Mouse (Mus musculus): ENCODE data around the gene Prr3. TPM values are rescaled to one million over a fixed set of nuclear protein-coding genes. Genes with fewer than 3 reads are reported as not detected.
A peak's percentile ranks its signal among the peaks of the same experiment; 100 is the strongest.

Gene Prr3
- total RNA-seq, 2 experiments from 2014 or later: 11.9 to 18.5 TPM

DNA sequence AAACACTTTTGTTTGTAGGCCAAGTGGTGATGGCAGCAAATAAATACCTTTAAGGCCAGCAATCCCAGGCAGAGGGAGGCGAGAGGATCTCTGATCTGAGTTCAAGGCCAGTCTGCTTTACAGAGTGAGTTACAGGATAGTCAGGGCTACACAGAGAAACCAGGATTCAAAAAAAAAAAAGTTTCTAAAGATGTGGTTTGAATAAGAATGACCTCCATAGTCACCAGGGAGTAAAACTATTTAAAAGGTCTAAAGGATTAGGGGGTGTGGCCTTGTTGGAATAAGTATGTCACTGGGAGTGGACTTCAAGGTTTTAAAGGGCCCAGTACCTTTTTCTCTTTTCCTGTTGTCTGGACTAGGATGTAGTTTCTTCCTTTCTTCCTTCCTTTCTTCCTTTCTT, 40.1 kb downstream of the Prr3 start:
- no peak for ATAC-seq (replicated peaks; ENCODE audit: poor library complexity)

DNA sequence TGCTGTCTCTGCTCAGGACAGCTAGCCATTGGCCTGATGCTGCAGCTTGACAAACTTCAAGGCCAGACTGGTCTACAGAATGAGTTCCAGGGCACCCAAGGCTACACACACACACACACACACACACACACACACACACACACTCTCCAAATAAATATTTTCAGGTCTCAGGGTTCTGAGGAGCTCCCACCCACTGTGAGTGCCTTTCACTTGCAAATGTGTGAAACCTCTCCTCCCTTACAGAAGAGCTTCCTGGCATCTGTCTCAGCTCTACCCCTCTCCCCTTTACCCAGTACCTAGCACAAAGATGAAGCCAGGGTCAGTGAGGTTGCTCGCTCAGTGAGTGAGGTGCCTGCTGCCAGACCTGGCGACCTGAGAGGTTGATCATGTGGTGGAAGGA, 40.9 kb downstream of the Prr3 start:
- no peak for ATAC-seq (replicated peaks; ENCODE audit: poor library complexity)

DNA sequence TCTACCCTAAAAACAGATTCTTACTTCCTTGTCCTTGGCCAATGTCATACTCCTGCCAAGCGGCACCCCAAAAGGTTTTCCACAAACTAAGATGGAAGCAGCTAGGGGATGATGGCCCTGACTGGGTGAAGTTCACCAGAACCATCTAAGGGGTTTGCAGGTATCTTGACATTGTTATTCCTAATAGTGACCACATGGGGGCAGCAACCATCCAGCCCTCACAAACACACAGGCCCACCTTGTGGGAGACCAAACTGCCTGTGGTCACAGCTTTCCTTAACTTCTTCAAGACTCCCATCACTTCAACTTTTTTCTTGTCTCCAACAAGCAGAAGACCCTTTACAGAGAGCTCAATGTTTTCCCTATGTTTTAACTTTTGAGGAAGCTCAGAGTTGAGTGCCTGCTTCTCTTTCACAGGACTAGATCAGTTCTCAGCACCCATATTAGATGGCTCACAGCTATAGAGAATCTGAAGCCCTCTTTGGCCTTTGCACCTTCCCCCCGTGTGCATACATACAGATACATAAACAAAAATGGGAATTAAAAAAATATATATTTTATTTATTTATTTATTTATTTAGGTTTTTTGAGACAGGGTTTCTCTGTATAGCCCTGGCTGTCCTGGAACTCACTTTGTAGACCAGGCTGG, 42.2 kb downstream of the Prr3 start:
- ATAC-seq (replicated peaks; ENCODE audit: poor library complexity): peak; percentile 98

DNA sequence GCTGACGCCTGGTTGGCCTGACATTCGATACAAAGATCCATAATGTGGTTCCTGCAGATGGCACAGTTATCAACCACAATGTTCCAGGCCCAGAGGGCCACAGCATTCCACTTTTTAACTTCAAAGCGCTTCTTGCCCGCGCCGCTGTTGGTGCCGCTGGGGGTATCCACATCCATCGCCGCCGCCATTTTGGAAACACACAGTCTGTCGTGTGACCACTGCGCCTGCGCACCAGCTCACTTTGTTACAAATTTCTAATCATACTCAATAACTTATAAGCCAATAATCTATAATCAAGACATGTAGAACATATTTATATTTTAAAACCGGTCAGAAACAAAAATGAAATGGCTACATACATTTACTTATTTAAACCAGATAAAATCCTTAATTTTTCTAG, 44.3 kb downstream of the Prr3 start:
- peak; percentile 64 for ATAC-seq (replicated peaks; ENCODE audit: poor library complexity)

DNA sequence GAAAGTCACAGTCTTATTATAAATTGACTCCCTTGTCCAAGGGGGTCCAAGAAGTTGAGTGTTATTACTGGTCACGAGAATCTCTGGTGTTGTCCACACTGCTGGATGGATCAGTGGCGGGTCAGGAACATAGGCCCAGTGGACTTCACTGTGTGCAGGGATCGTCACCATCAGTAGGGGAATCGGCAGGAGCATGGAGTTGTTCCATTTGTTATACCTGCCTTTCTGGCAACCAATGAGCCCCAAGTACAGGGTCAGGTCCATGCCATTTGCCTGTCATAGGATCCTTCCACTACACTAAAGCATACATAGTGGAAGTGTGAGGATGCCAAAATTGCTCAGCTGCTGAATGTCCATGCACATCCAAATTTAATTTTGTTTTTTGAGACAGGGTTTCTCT, 47.4 kb downstream of the Prr3 start:
- ATAC-seq (replicated peaks; ENCODE audit: poor library complexity): no peak

DNA sequence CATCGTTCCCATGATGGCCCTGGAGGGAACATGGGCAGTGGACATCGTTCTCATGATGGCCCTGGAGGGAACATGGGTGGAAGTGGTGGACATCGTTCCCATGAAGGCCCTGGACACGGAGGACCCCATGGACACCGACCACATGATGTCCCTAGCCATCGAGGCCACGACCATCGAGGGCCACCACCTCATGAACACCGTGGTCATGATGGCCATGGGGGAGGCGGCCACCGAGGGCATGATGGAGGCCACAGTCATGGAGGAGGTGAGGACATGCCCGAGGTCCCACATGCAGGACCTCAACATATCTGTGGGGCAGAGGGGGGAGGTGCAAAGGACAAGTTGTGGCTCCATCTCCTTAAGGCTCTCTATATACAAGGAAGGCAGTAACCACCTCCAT, 49.4 kb downstream of the Prr3 start:
- no peak for ATAC-seq (replicated peaks; ENCODE audit: poor library complexity)

DNA sequence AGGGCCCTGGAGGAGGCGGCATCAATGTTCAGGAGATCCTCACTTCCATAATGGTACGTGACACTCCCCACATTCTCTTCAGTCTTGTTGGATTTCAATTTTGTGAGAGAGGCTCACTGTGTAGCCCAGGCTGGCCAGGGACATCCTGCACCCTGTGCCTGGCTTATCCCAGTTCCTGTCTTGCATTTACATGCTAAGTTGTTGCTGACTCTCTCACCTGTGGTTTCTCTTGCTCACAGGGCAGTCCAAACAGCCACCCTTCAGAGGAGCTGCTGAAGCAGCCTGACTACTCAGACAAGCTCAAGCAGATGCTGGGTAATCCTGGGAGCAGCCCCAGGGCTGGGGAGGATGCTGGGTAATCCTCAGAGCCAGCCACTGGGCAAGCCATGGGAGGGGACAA, 50.5 kb downstream of the Prr3 start:
- no peak for ATAC-seq (replicated peaks; ENCODE audit: poor library complexity)

DNA sequence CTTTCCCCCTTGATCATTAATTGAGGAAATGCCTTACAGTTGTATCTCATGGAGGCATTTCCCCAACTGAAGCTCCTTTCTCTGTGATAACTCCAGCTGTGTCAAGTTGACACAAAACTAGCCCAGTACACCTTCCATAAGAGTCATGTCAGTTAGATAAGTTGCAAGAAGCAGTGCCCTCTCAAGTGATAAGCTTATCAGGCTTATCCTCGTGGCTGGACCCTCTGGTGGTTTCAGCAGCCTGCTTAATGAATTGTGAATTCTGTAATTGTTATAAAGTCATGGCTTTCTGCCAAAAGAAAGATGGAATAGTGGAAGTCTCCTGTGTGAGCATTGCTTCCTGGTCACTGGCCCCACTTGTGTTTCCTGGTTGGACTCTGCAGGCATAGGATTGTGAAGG, 52.6 kb downstream of the Prr3 start:
- peak; percentile 83 for ATAC-seq (replicated peaks; ENCODE audit: poor library complexity)

DNA sequence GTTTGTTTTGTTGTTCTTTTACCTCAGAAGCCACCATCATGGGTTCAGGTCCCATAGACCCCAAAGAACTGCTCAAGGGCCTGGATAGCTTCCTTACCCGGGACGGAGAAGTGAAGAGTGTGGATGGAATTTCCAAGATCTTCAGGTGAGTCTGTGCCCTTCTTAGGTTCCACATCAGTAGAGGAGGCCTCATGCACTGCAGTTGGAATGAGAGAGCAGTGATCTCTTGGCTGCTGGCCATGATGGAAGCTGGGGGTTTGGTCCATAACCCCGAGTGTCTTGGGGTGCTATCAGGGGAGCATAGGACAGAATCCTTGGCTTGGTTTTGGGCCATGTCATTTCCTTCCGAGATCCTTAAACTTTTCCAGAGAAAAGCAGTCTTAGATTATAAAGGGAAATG, 56.8 kb downstream of the Prr3 start:
- ATAC-seq (replicated peaks; ENCODE audit: poor library complexity): no peak

DNA sequence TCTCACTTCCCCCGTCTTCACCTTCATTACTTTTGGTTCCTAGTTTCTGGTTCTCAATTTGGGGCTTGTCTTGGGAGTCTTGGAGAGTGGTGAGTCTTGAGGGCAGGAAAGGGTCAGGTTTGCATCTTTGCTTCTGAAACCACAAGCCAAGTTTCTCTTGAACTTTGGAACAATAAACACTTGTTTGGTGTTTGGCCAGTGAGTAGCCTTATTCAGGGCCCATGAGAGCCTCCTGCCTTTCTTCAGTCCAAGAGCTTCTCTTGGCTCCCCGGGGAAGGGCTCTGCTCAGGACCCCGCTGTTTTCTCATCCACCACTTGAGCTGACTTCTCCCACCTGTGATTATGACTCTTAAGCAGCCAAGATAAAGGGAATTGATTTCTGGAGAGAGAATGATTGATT, 57.5 kb downstream of the Prr3 start:
- ATAC-seq (replicated peaks; ENCODE audit: poor library complexity): no peak

Other genes with a start within 250 kb of the Prr3 start
- gene Ier3, start 158.6 kb downstream of the Prr3 start, total RNA-seq (2015): 28.1 and 41.7 TPM in 2 replicates
- 24.6 and 33.1 TPM in 2 replicates for gene Ier3, start 158.6 kb downstream of the Prr3 start, total RNA-seq (2017)
- 52.9 and 58.3 TPM in 2 replicates for gene Flot1, start 157.0 kb downstream of the Prr3 start, total RNA-seq (2015)
- gene Flot1, start 157.0 kb downstream of the Prr3 start, total RNA-seq (2017): 65.1 and 74.4 TPM in 2 replicates
- gene Tubb5, start 141.9 kb downstream of the Prr3 start, total RNA-seq (2015): 871 and 938 TPM in 2 replicates
- gene Tubb5, start 141.9 kb downstream of the Prr3 start, total RNA-seq (2017): 947 and 991 TPM in 2 replicates
- gene Mdc1, start 138.7 kb downstream of the Prr3 start, total RNA-seq (2015): 77.6 and 77.8 TPM in 2 replicates
- gene Mdc1, start 138.7 kb downstream of the Prr3 start, total RNA-seq (2017): 17.5 and 17.6 TPM in 2 replicates
- 47.4 and 64.5 TPM in 2 replicates for gene Nrm, start 118.9 kb downstream of the Prr3 start, total RNA-seq (2015)
- 43.1 and 50.1 TPM in 2 replicates for gene Nrm, start 118.9 kb downstream of the Prr3 start, total RNA-seq (2017)
- 49.8 and 60.9 TPM in 2 replicates for gene Ppp1r18, start 114.6 kb downstream of the Prr3 start, total RNA-seq (2015)
- gene Ppp1r18, start 114.6 kb downstream of the Prr3 start, total RNA-seq (2017): 17.4 and 20.5 TPM in 2 replicates
- gene Dhx16, start 100.4 kb downstream of the Prr3 start, total RNA-seq (2015): 100 and 110 TPM in 2 replicates
- 78.2 and 82.0 TPM in 2 replicates for gene Dhx16, start 100.4 kb downstream of the Prr3 start, total RNA-seq (2017)
- 38.8 and 51.8 TPM in 2 replicates for gene 2310061I04Rik, start 82.8 kb downstream of the Prr3 start, total RNA-seq (2015)
- gene 2310061I04Rik, start 82.8 kb downstream of the Prr3 start, total RNA-seq (2017): 4.5 and 7.5 TPM in 2 replicates
- gene Atat1, start 70.2 kb downstream of the Prr3 start, total RNA-seq (2015): 6.0 and 8.8 TPM in 2 replicates
- gene Atat1, start 70.2 kb downstream of the Prr3 start, total RNA-seq (2017): 4.6 and 10.7 TPM in 2 replicates
- gene Mrps18b, start 63.8 kb downstream of the Prr3 start, total RNA-seq (2015): 96.2 and 142 TPM in 2 replicates
- 68.3 and 76.4 TPM in 2 replicates for gene Mrps18b, start 63.8 kb downstream of the Prr3 start, total RNA-seq (2017)
- 75.7 and 80.1 TPM in 2 replicates for gene Ppp1r10, start 63.8 kb downstream of the Prr3 start, total RNA-seq (2015)
- 121 and 126 TPM in 2 replicates for gene Ppp1r10, start 63.8 kb downstream of the Prr3 start, total RNA-seq (2017)
- 46.1 and 50.1 TPM in 2 replicates for gene Abcf1, start 10.5 kb downstream of the Prr3 start, total RNA-seq (2015)
- gene Abcf1, start 10.5 kb downstream of the Prr3 start, total RNA-seq (2017): 150 and 251 TPM in 2 replicates
- gene Gnl1, start 385 bp downstream of the Prr3 start, total RNA-seq (2015): 10.0 and 12.4 TPM in 2 replicates
- 18.5 and 27.3 TPM in 2 replicates for gene Gnl1, start 385 bp downstream of the Prr3 start, total RNA-seq (2017)
- gene H2-T24, start 40.3 kb upstream of the Prr3 start, total RNA-seq (2015): 2.5 and 2.7 TPM in 2 replicates
- gene H2-T24, start 40.3 kb upstream of the Prr3 start, total RNA-seq (2017): 12.6 and 13.0 TPM in 2 replicates
- 57.1 and 77.2 TPM in 2 replicates for gene H2-T23, start 52.6 kb upstream of the Prr3 start, total RNA-seq (2015)
- gene H2-T23, start 52.6 kb upstream of the Prr3 start, total RNA-seq (2017): 65.6 and 67.5 TPM in 2 replicates
- gene H2-T22, start 62.5 kb upstream of the Prr3 start, total RNA-seq (2015): 31.2 and 31.9 TPM in 2 replicates
- 37.9 and 39.7 TPM in 2 replicates for gene H2-T22, start 62.5 kb upstream of the Prr3 start, total RNA-seq (2017)
- gene Gm6034, start 62.7 kb upstream of the Prr3 start, total RNA-seq (2015): not detected in 2 replicates
- gene Gm6034, start 62.7 kb upstream of the Prr3 start, total RNA-seq (2017): not detected in 2 replicates
- not detected in 2 replicates for gene Gm11127, start 78.1 kb upstream of the Prr3 start, total RNA-seq (2015)
- gene Gm11127, start 78.1 kb upstream of the Prr3 start, total RNA-seq (2017): not detected in 2 replicates
- gene Gm19684, start 141.4 kb upstream of the Prr3 start, total RNA-seq (2015): 0.35 and 0.71 TPM in 2 replicates
- not detected in 2 replicates for gene Gm19684, start 141.4 kb upstream of the Prr3 start, total RNA-seq (2017)
- not detected in 2 replicates for gene Gm7030, start 149.2 kb upstream of the Prr3 start, total RNA-seq (2015)
- gene Gm7030, start 149.2 kb upstream of the Prr3 start, total RNA-seq (2017): not detected in 2 replicates
- not detected in 2 replicates for gene Gm8909, start 188.3 kb upstream of the Prr3 start, total RNA-seq (2015)
- gene Gm8909, start 188.3 kb upstream of the Prr3 start, total RNA-seq (2017): not detected in 2 replicates
- not detected in 2 replicates for gene H2-T3, start 210.1 kb upstream of the Prr3 start, total RNA-seq (2015)
- gene H2-T3, start 210.1 kb upstream of the Prr3 start, total RNA-seq (2017): not detected in 2 replicates